In the genomic region with DNA sequence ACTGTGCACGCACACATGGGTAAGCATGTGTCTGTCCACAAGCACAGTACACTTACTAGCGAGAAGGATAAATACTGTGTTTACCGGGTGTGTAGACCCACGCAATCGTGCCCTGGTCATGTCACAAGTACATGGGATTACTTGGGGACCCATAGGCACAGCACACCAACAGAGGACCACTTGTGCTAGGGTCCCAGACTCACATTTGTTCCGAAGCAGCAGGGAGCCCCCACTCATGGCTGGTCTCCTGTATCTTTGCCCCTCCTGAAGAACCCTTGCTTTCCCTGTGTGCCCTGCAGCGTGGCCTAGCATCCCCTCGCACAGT, we compare ENCODE assay signal across 11 mouse cellular contexts. TPM values are rescaled to one million over a fixed set of nuclear protein-coding genes. Genes with fewer than 3 reads are reported as not detected.
A peak's percentile ranks its signal among the peaks of the same experiment; 100 is the strongest.
DNase-seq lines count a peak whose midpoint lies in the region; ATAC-seq lines count a peak whose summit lies in the region.
"Had no signal": no experiment of that assay in that cellular context is flagged by ENCODE, and none has a peak within 500 bp of the region (broad histone marks: within the 10 kb centered on the region; RNA-seq: fewer than 3 reads in every experiment).

No protein-coding gene starts in this region.

- H3K27me3 ChIP-seq in heart, embryonic 16.5 days (ENCODE audit: control insufficient read depth, insufficient read depth, low read length) = peaks cover 2% of the 10 kb centered on the region; the same call in 1 of the 2 replicates
- peaks cover 17% of the 10 kb centered on the region for H3K27me3 ChIP-seq in embryonic facial prominence, embryonic 12.5 days
- H3K27me3 ChIP-seq in hindbrain, embryonic 14.5 days (ENCODE audit: control insufficient read depth, insufficient read depth, low read length) = no peaks in the 10 kb centered on the region
- H3K27me3 ChIP-seq in midbrain, embryonic 15.5 days (replicated peaks) = peaks cover 3% of the 10 kb centered on the region; the same call in 1 of the 2 replicates

- peaks cover 46% of the 10 kb centered on the region for H3K4me1 ChIP-seq in heart, embryonic 16.5 days (ENCODE audit: control insufficient read depth, insufficient read depth, low read length)
- peaks cover 52% of the 10 kb centered on the region for H3K4me1 ChIP-seq in embryonic facial prominence, embryonic 12.5 days
- H3K4me1 ChIP-seq in hindbrain, embryonic 14.5 days (replicated peaks; ENCODE audit: control insufficient read depth, insufficient read depth, low read length) = peaks cover 53% of the 10 kb centered on the region
- peaks cover 79% of the 10 kb centered on the region for H3K4me1 ChIP-seq in midbrain, embryonic 15.5 days

- H3K9ac ChIP-seq in heart, embryonic 16.5 days (ENCODE audit: low read length) = peak overlapping the region; percentile 81; the same call in 1 of the 2 replicates
- H3K9ac ChIP-seq in embryonic facial prominence, embryonic 12.5 days = no peak overlapping the region
- H3K9ac ChIP-seq in hindbrain, embryonic 14.5 days = no peak overlapping the region
- H3K9ac ChIP-seq in midbrain, embryonic 15.5 days = no peak overlapping the region

- intact Hi-C loops in gastrocnemius, postnatal 14 days (cut with DNase I; ENCODE audit: low total_unique reads) = loop anchor here (5.0 kb wide), 1 partner anchor 33 kb away; no protein-coding TSS in a partner anchor
- intact Hi-C loops in left cerebral cortex, postnatal 14 days (cut with DNase I) = no loop called here

- DNase-seq in heart, adult 8-10 months (ENCODE audit: low spot score) = no peak
- DNase-seq in hindbrain, embryonic 14.5 days (ENCODE audit: low spot score) = no peak
- DNase-seq in gastrocnemius, postnatal 14 days = no peak
- no peak for DNase-seq in left cerebral cortex, postnatal 14 days (ENCODE audit: low spot score in 2 of 2)
- DNase-seq: adrenal gland, postnatal 14 days; kidney, postnatal 10 days; lung, postnatal 14 days had no signal

- WGBS in heart, embryonic 16.5 days = 70% methylated on average over 8 of the region's 8 CpGs
- 44% methylated on average over 8 of the region's 8 CpGs for WGBS in embryonic facial prominence, embryonic 12.5 days
- WGBS in hindbrain, embryonic 14.5 days = 45% methylated on average over 8 of the region's 8 CpGs
- 54% methylated on average over 8 of the region's 8 CpGs for WGBS in midbrain, embryonic 15.5 days

- H3K27ac ChIP-seq in heart, embryonic 16.5 days (ENCODE audit: low read length) = 0 out of 2 replicates have a peak overlapping the region, but pooled peaks have one; percentile 22
- no peak overlapping the region for H3K27ac ChIP-seq in embryonic facial prominence, embryonic 12.5 days
- no peak overlapping the region for H3K27ac ChIP-seq in hindbrain, embryonic 14.5 days
- no peak overlapping the region for H3K27ac ChIP-seq in midbrain, embryonic 15.5 days

- H3K4me3 ChIP-seq in heart, embryonic 16.5 days (ENCODE audit: low read length) = no peak overlapping the region
- peak overlapping the region; percentile 47; the same call in 1 of the 2 replicates for H3K4me3 ChIP-seq in embryonic facial prominence, embryonic 12.5 days
- peak overlapping the region; percentile 49 for H3K4me3 ChIP-seq in hindbrain, embryonic 14.5 days (replicated peaks; ENCODE audit: low read length)
- peak overlapping the region; percentile 51; the same call in 1 of the 2 replicates for H3K4me3 ChIP-seq in midbrain, embryonic 15.5 days

- peak overlapping the region; percentile 85 for H3K4me2 ChIP-seq in heart, embryonic 16.5 days (ENCODE audit: low read depth, low read length)
- peak overlapping the region; percentile 96 for H3K4me2 ChIP-seq in embryonic facial prominence, embryonic 12.5 days (replicated peaks)
- peak overlapping the region; percentile 92 for H3K4me2 ChIP-seq in hindbrain, embryonic 14.5 days (replicated peaks)
- peak overlapping the region; percentile 95 for H3K4me2 ChIP-seq in midbrain, embryonic 15.5 days

- H3K9me3 ChIP-seq in heart, embryonic 16.5 days (replicated peaks; ENCODE audit: control insufficient read depth, low read length) = no peaks in the 10 kb centered on the region
- H3K9me3 ChIP-seq in embryonic facial prominence, embryonic 12.5 days = no peaks in the 10 kb centered on the region
- no peaks in the 10 kb centered on the region for H3K9me3 ChIP-seq in hindbrain, embryonic 14.5 days (ENCODE audit: control insufficient read depth, low read length)
- H3K9me3 ChIP-seq in midbrain, embryonic 15.5 days = no peaks in the 10 kb centered on the region

- H3K36me3 ChIP-seq in heart, embryonic 16.5 days (ENCODE audit: control insufficient read depth, insufficient read depth) = peaks cover 4% of the 10 kb centered on the region
- no peaks in the 10 kb centered on the region for H3K36me3 ChIP-seq in embryonic facial prominence, embryonic 12.5 days
- no peaks in the 10 kb centered on the region for H3K36me3 ChIP-seq in hindbrain, embryonic 14.5 days (replicated peaks; ENCODE audit: control insufficient read depth, insufficient read depth)
- H3K36me3 ChIP-seq in midbrain, embryonic 15.5 days (replicated peaks) = no peaks in the 10 kb centered on the region

- no peak for ATAC-seq in heart, embryonic 16.5 days (replicated peaks; ENCODE audit: extremely low read depth, insufficient read depth, low FRiP score)
- no peak for ATAC-seq in embryonic facial prominence, embryonic 12.5 days (ENCODE audit: insufficient number of reproducible peaks, insufficient read depth, low FRiP score, low TSS enrichment)
- no peak for ATAC-seq in hindbrain, embryonic 14.5 days (ENCODE audit: low FRiP score)
- no peak for ATAC-seq in midbrain, embryonic 15.5 days (replicated peaks)
- ATAC-seq in granulocyte monocyte progenitor cell, adult 5-6 weeks (replicated peaks; ENCODE audit: poor library complexity, severe bottlenecking) = no peak

RNA-seq across cellular contexts. Expression of gene Lix1l, which starts 1.9 kb away (rescaled TPM):
- 4.3 and 4.5 TPM in 2 replicates for polyA plus RNA-seq in heart, embryonic 16.5 days (2015; fragmentation: Nextera tagmentation; extraction: Ambion mirVana)
- 10 to 100 TPM; 20.9 to 31.1 (median 25.8) TPM for total RNA-seq in heart, adult 8-10 months (2022)
- 6.8 and 8.1 TPM in 2 replicates for polyA plus RNA-seq in embryonic facial prominence, embryonic 12.5 days (2016; fragmentation: Nextera tagmentation; extraction: Ambion mirVana)
- polyA plus RNA-seq in hindbrain, embryonic 14.5 days (2014; fragmentation: Nextera tagmentation; extraction: Ambion mirVana) = 6.1 and 6.4 TPM in 2 replicates
- polyA plus RNA-seq in midbrain, embryonic 15.5 days (2015; fragmentation: Nextera tagmentation; extraction: Ambion mirVana) = 3.9 and 4.5 TPM in 2 replicates
- 10 to 100 TPM; 13.6 to 16.4 TPM for total RNA-seq in gastrocnemius, postnatal 14 days (2021)
- total RNA-seq in granulocyte monocyte progenitor cell, adult 5-6 weeks (2014; fragmentation: Nextera tagmentation) = 2.2 and 2.3 TPM in 2 replicates
- 1.7 and 2.1 TPM in 2 replicates for total RNA-seq in granulocyte monocyte progenitor cell, adult 5-6 weeks (2017)
- 10 to 100 TPM; 22.1 to 24.8 TPM for total RNA-seq in left cerebral cortex, postnatal 14 days (2021)

RNA-seq across cellular contexts. Expression of gene Ankrd34a, which starts 2.6 kb away (rescaled TPM):
- 6.9 and 7.2 TPM in 2 replicates for polyA plus RNA-seq in heart, embryonic 16.5 days (2015; fragmentation: Nextera tagmentation; extraction: Ambion mirVana)
- 1 to 10 TPM; 1.1 to 2.5 (median 2.0) TPM for total RNA-seq in heart, adult 8-10 months (2022)
- 2.1 and 2.3 TPM in 2 replicates for polyA plus RNA-seq in embryonic facial prominence, embryonic 12.5 days (2016; fragmentation: Nextera tagmentation; extraction: Ambion mirVana)
- polyA plus RNA-seq in hindbrain, embryonic 14.5 days (2014; fragmentation: Nextera tagmentation; extraction: Ambion mirVana) = 17.5 and 22.3 TPM in 2 replicates
- polyA plus RNA-seq in midbrain, embryonic 15.5 days (2015; fragmentation: Nextera tagmentation; extraction: Ambion mirVana) = 15.0 and 16.7 TPM in 2 replicates
- 1 to 10 TPM in 1 of 2 experiments, under 1 TPM in 1; 0.66 to 1.9 TPM for total RNA-seq in gastrocnemius, postnatal 14 days (2021)
- total RNA-seq in granulocyte monocyte progenitor cell, adult 5-6 weeks (2014; fragmentation: Nextera tagmentation) = not detected in 2 replicates
- total RNA-seq in granulocyte monocyte progenitor cell, adult 5-6 weeks (2017) = not detected in 2 replicates
- total RNA-seq in left cerebral cortex, postnatal 14 days (2021) = 10 to 100 TPM; 69.9 to 72.6 TPM

RNA-seq across cellular contexts. Expression of gene Polr3gl, which starts 5.0 kb away (rescaled TPM):
- polyA plus RNA-seq in heart, embryonic 16.5 days (2015; fragmentation: Nextera tagmentation; extraction: Ambion mirVana) = 33.4 and 36.4 TPM in 2 replicates
- total RNA-seq in heart, adult 8-10 months (2022) = 10 to 100 TPM; 31.7 to 35.2 (median 34.7) TPM
- 49.8 and 52.1 TPM in 2 replicates for polyA plus RNA-seq in embryonic facial prominence, embryonic 12.5 days (2016; fragmentation: Nextera tagmentation; extraction: Ambion mirVana)
- polyA plus RNA-seq in hindbrain, embryonic 14.5 days (2014; fragmentation: Nextera tagmentation; extraction: Ambion mirVana) = 11.0 and 18.5 TPM in 2 replicates
- polyA plus RNA-seq in midbrain, embryonic 15.5 days (2015; fragmentation: Nextera tagmentation; extraction: Ambion mirVana) = 35.7 and 36.9 TPM in 2 replicates
- total RNA-seq in gastrocnemius, postnatal 14 days (2021) = 10 to 100 TPM; 30.3 to 34.0 TPM
- total RNA-seq in granulocyte monocyte progenitor cell, adult 5-6 weeks (2014; fragmentation: Nextera tagmentation) = 15.6 and 43.7 TPM in 2 replicates
- 50.5 and 57.8 TPM in 2 replicates for total RNA-seq in granulocyte monocyte progenitor cell, adult 5-6 weeks (2017)
- total RNA-seq in left cerebral cortex, postnatal 14 days (2021) = 10 to 100 TPM; 26.6 to 29.7 TPM

RNA-seq across cellular contexts. Expression of gene Gm16253, which starts 22.2 kb away (rescaled TPM):
- polyA plus RNA-seq in heart, embryonic 16.5 days (2015; fragmentation: Nextera tagmentation; extraction: Ambion mirVana) = 1.3 and 1.4 TPM in 2 replicates
- 1 to 10 TPM in 3 of 4 experiments, not detected in 1; 2.5 to 3.3 (median 3.2) TPM for total RNA-seq in heart, adult 8-10 months (2022)
- 2.1 and 2.4 TPM in 2 replicates for polyA plus RNA-seq in embryonic facial prominence, embryonic 12.5 days (2016; fragmentation: Nextera tagmentation; extraction: Ambion mirVana)
- 0.39 TPM in 1 of 2 replicates, not detected in the other for polyA plus RNA-seq in hindbrain, embryonic 14.5 days (2014; fragmentation: Nextera tagmentation; extraction: Ambion mirVana)
- 1.1 and 2.1 TPM in 2 replicates for polyA plus RNA-seq in midbrain, embryonic 15.5 days (2015; fragmentation: Nextera tagmentation; extraction: Ambion mirVana)
- total RNA-seq in gastrocnemius, postnatal 14 days (2021) = 1 to 10 TPM; 1.2 to 1.5 TPM
- total RNA-seq in granulocyte monocyte progenitor cell, adult 5-6 weeks (2014; fragmentation: Nextera tagmentation) = not detected in 2 replicates
- total RNA-seq in granulocyte monocyte progenitor cell, adult 5-6 weeks (2017) = not detected in 2 replicates
- total RNA-seq in left cerebral cortex, postnatal 14 days (2021) = not detected
- total RNA-seq: adrenal gland, postnatal 14 days had no signal

RNA-seq across cellular contexts. Expression of gene Rbm8a, which starts 30.7 kb away (rescaled TPM):
- 83.8 and 86.4 TPM in 2 replicates for polyA plus RNA-seq in heart, embryonic 16.5 days (2015; fragmentation: Nextera tagmentation; extraction: Ambion mirVana)
- 10 to 100 TPM; 29.0 to 39.9 (median 32.0) TPM for total RNA-seq in heart, adult 8-10 months (2022)
- 167 and 172 TPM in 2 replicates for polyA plus RNA-seq in embryonic facial prominence, embryonic 12.5 days (2016; fragmentation: Nextera tagmentation; extraction: Ambion mirVana)
- 101 and 104 TPM in 2 replicates for polyA plus RNA-seq in hindbrain, embryonic 14.5 days (2014; fragmentation: Nextera tagmentation; extraction: Ambion mirVana)
- 121 and 127 TPM in 2 replicates for polyA plus RNA-seq in midbrain, embryonic 15.5 days (2015; fragmentation: Nextera tagmentation; extraction: Ambion mirVana)
- 10 to 100 TPM; 36.6 to 44.1 TPM for total RNA-seq in gastrocnemius, postnatal 14 days (2021)
- total RNA-seq in granulocyte monocyte progenitor cell, adult 5-6 weeks (2014; fragmentation: Nextera tagmentation) = 112 and 120 TPM in 2 replicates
- 64.5 and 64.7 TPM in 2 replicates for total RNA-seq in granulocyte monocyte progenitor cell, adult 5-6 weeks (2017)
- 10 to 100 TPM; 40.1 to 41.5 TPM for total RNA-seq in left cerebral cortex, postnatal 14 days (2021)

Comparison
In these comparisons a context has a peak if more than half of its experiments do, and no peak if none do; other contexts are left out.
1. RNA of gene Lix1l, which starts 1.9 kb away (total RNA-seq): 20.9 to 31.1 TPM in heart, adult 8-10 months, 22.1 to 24.8 TPM in left cerebral cortex, postnatal 14 days and 13.6 to 16.4 TPM in gastrocnemius, postnatal 14 days; 1.7 to 2.3 TPM in granulocyte monocyte progenitor cell, adult 5-6 weeks; every median in the first group is over 4 times any median in the second.
2. RNA of gene Ankrd34a, which starts 2.6 kb away (total RNA-seq): 69.9 to 72.6 TPM in left cerebral cortex, postnatal 14 days; 1.1 to 2.5 TPM in heart, adult 8-10 months, 0.66 to 1.9 TPM in gastrocnemius, postnatal 14 days and not detected in granulocyte monocyte progenitor cell, adult 5-6 weeks; every median in the first group is over 10 times any median in the second.
3. Peak in every context shown above with its lines, with median percentiles within 50 percentile points of each other: H3K4me2 ChIP-seq.